Mouse (Mus musculus): ENCODE data around the gene Agap1.

Gene Agap1

GRCm38 (mm10) chr1:89543312-89543711 is 88.7 kb downstream of the Agap1 start:
- no peak for DNase-seq (ENCODE audit: low spot score in 2 of 2)

DNA sequence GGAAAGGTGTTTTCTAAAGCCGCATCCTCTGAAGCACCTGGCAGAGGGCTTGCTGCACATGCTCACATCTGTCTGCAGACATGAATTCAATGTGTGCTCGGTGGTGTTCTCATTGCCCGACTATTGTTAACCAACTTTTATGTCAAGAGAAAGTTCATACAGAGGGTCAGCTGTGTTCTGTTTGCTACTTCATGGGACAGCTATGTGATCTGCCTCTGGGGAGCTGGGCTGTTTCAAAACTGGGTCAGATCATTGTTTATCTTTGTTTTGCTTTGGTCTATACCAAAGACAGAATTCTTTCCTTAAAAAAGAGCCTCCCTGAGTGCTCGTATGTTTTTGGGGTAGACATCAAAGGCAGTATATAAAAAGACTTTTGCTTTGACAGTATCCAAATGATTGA is 89.5 kb downstream of the Agap1 start:
- DNase-seq (ENCODE audit: low spot score in 2 of 2), result no peak

GRCm38 (mm10) chr1:89545099-89545498 is 90.5 kb downstream of the Agap1 start:
- DNase-seq (ENCODE audit: low spot score in 2 of 2), result no peak

- DNase-seq (ENCODE audit: low spot score in 2 of 2), result no peak
Measured at GRCm38 (mm10) chr1:89547525-89548504, 93.2 kb downstream of the Agap1 start.

GRCm38 (mm10) chr1:89550061-89550869 is 95.7 kb downstream of the Agap1 start:
- DNase-seq (ENCODE audit: low spot score in 2 of 2), result no peak

GRCm38 (mm10) chr1:89552470-89552869 is 97.9 kb downstream of the Agap1 start:
- DNase-seq (ENCODE audit: low spot score in 2 of 2), result no peak

GRCm38 (mm10) chr1:89553791-89554190 is 99.2 kb downstream of the Agap1 start:
- no peak for DNase-seq (ENCODE audit: low spot score in 2 of 2)

- DNase-seq (ENCODE audit: low spot score in 2 of 2), result peak in 1 of 2 experiments; percentile 43
Measured at GRCm38 (mm10) chr1:89554969-89555856, 100.6 kb downstream of the Agap1 start.

DNA sequence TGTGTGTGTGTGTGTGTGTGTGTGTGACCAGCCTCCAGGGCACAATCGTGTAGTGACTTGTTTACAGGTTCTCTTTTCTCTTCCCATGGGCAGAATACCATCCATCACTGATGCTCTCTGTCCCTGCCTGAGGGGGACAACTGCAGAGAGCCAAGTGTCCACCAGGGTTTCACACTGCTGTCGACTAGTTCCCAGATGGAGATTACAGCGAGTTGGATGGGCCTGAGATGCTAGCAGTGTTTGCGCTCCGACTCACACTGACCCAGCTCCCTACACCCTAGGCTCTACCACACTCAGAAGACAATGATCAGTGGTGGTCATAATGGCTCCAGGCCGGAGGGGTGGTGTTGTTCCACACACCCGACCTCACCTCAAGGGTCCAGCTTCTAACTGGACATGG is 101.4 kb downstream of the Agap1 start:
- no peak for DNase-seq (ENCODE audit: low spot score in 2 of 2)

GRCm38 (mm10) chr1:89557401-89557800 is 102.8 kb downstream of the Agap1 start:
- no peak for DNase-seq (ENCODE audit: low spot score in 2 of 2)

- no peak for DNase-seq (ENCODE audit: low spot score in 2 of 2)
Measured at GRCm38 (mm10) chr1:89558080-89558479, 103.5 kb downstream of the Agap1 start.

DNA sequence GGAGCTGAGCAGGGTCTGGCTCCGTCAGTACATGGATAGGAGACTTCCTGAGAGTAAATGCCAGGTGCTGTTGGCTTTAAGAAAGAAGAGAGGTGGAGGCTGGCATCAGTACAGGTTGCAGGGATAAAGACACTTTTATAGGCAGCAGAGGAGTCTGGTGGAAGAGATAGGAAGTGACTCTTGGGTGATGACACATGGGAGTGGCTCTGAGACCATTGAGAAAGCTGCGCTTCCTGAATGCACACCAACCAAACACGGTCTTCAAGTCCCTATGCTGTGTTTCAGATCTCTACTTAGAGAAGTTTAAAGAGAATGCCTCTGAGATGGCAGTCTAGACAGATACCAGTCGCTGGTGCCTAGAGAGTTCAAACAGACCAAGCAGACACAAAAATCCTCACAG is 108.8 kb downstream of the Agap1 start:
- DNase-seq (ENCODE audit: low spot score in 2 of 2), result no peak

GRCm38 (mm10) chr1:89566578-89567488 is 112.2 kb downstream of the Agap1 start:
- DNase-seq (ENCODE audit: low spot score in 2 of 2), result no peak

GRCm38 (mm10) chr1:89568546-89569405 is 114.2 kb downstream of the Agap1 start:
- no peak for DNase-seq (ENCODE audit: low spot score in 2 of 2)

GRCm38 (mm10) chr1:89570522-89571299 is 116.1 kb downstream of the Agap1 start:
- no peak for DNase-seq (ENCODE audit: low spot score in 2 of 2)

- no peak for DNase-seq (ENCODE audit: low spot score in 2 of 2)
Measured at GRCm38 (mm10) chr1:89573486-89573885, 118.9 kb downstream of the Agap1 start.

- DNase-seq (ENCODE audit: low spot score in 2 of 2), result no peak
Measured at GRCm38 (mm10) chr1:89574941-89575890, 120.6 kb downstream of the Agap1 start.

All from urinary bladder, adult 18-20 months (tissue).